Mouse (Mus musculus): ENCODE measurements around the gene Ngfr. TPM values are rescaled to one million over a fixed set of nuclear protein-coding genes. Genes with fewer than 3 reads are reported as not detected.

Gene Ngfr
- polyA plus RNA-seq, 1 experiment from 2014 or later, result 13.4 TPM

DNA sequence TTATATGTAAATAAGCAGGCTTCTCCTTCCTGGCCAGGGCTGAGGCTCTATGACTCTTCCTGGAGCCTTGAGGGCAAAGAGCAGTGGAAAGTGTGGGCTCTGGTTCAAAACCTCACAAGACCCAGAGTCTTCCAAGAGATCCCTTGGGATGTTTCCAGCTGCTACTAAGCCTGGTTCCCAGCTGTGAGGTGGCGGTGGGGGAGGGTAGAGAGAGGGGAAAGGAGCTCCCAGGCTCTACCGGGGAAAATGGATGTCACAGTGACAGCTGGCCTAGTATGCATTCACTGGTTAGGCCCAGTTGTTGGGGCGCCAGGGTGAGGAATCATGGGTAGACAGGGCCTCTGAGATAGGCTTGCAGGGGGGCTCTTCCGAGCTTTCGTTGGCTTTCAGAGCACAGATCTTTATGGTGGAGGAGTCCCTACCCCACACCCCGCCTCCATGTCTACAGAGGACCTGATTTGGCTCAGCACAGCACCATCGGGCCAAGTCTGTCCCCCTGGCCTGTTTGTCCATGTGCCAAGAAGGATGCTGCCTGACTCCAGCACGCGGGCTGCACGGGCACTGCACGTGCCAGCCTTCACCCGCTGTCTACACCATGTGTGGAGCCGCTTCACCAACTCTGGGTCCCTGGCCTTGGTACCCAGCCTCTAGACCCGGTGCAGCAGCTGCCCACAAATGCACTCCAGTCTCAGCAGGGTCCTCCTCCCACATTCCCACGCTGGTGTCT lies 49.0 kb downstream of the Ngfr start:
- 82% methylated on average over 15 of the region's 15 CpGs for WGBS
- H3K4me1 ChIP-seq (ENCODE audit: control insufficient read depth, insufficient read depth, low read length), result peaks cover 21% of the 10 kb centered on the region
- no peak overlapping the region for H3K4me3 ChIP-seq (ENCODE audit: low read depth, low read length)
- ATAC-seq (ENCODE audit: insufficient number of reproducible peaks, low FRiP score, low TSS enrichment, low read depth) (no peak), DNase-seq (ENCODE audit: low spot score) (no peak)
- no peak overlapping the region for H3K9ac ChIP-seq (ENCODE audit: low read length)
- H3K4me2 ChIP-seq (ENCODE audit: low read depth, severe bottlenecking), result no peak overlapping the region; the same call in 1 of the 2 replicates
- no peaks in the 10 kb centered on the region for H3K9me3 ChIP-seq (ENCODE audit: control insufficient read depth, low read length)
- H3K27me3 ChIP-seq (ENCODE audit: control insufficient read depth, insufficient read depth, low read length), result no peaks in the 10 kb centered on the region
- H3K27ac ChIP-seq (replicated peaks; ENCODE audit: low read depth, low read length), result no peak overlapping the region
- no peaks in the 10 kb centered on the region for H3K36me3 ChIP-seq (ENCODE audit: control insufficient read depth, insufficient read depth, low read length)

DNA sequence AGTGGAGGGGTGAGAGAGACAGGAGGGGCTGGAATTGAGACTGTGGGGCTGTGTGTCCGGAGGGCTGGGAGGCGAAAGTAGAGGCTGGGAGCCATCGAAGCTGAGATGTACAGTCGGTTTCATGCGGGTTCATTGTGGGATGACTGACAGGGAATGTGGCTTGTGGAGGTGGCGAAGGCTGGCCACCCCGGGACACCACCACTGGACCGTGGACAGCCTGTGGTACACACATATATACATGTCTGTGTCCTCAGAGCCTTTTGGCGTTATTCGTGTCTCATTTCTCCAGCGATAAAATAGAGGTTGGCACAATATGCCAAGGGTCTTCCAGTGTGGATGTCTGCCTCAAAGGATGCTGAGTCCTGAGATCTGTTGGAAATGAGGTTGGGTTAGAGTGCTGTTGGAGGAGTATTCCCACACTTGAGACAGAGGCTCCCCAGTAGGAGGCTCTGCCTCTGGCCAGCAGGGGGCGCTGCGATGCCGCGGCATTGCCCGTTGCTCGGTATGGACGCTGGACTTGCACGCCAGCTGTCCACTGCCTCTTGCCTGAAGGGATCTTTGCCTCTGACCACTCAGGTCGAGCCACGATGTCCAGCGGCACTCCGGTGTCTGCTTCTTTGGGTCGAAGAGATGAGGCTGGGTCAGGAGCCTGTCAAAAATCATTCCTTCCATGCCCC lies 53.9 kb downstream of the Ngfr start:
- Histone ChIP-seq H3K36me3 (ENCODE audit: control insufficient read depth, insufficient read depth, low read length) (no peaks in the 10 kb centered on the region), H3K9ac (ENCODE audit: low read length) (no peak overlapping the region), H3K4me2 (ENCODE audit: low read depth, severe bottlenecking) (no peak overlapping the region), H3K27ac (replicated peaks; ENCODE audit: low read depth, low read length) (no peak overlapping the region), H3K9me3 (ENCODE audit: control insufficient read depth, low read length) (no peaks in the 10 kb centered on the region), H3K27me3 (ENCODE audit: control insufficient read depth, insufficient read depth, low read length) (no peaks in the 10 kb centered on the region), H3K4me3 (ENCODE audit: low read depth, low read length) (no peak overlapping the region), H3K4me1 (ENCODE audit: control insufficient read depth, insufficient read depth, low read length) (peaks cover 6% of the 10 kb centered on the region; the same call in 1 of the 2 replicates)
- DNase-seq (ENCODE audit: low spot score), result peak; percentile 96
- WGBS, result 22% methylated on average over 24 of the region's 24 CpGs
- no peak; the same call in 1 of the 2 replicates for ATAC-seq (ENCODE audit: insufficient number of reproducible peaks, low FRiP score, low TSS enrichment, low read depth)

DNA sequence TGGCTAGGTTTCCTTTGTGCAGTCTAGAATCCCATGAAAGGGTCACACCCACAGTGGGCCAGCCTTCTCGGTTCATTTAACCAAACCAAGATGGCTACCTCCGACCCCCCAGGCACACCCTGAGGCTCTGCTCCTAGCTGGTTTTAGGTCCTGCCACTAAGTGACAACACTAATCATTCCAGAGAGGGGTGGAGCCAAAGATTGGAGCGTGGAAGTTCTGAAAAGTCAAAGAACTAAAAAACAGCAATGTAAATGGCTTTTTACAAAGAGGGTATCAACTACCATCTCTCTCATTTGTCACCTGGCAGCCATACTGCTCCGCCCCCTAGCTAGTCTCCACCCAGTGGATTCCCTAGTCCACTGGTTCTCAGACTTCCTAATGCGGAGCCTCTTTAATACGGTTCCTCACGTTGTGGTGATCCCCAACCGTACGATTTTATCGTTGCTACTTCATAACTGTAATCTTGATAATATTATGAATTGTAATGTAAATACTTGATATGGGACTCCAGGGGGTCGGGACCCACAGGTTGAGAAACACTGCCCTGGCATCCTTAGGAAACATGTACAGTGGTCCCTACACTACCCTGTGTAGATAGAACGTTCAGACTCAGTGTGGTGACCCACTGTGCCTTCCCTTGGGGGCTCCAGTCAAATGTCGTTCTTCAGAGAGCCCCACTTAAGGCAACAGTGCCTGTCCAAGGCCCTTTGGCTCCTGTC lies 55.0 kb downstream of the Ngfr start:
- H3K9ac ChIP-seq (ENCODE audit: low read length), result no peak overlapping the region
- no peak for DNase-seq (ENCODE audit: low spot score)
- H3K9me3 ChIP-seq (ENCODE audit: control insufficient read depth, low read length), result no peaks in the 10 kb centered on the region
- WGBS, result 75% methylated on average over 13 of the region's 13 CpGs
- H3K4me2 ChIP-seq (ENCODE audit: low read depth, severe bottlenecking), result no peak overlapping the region
- no peak for ATAC-seq (ENCODE audit: insufficient number of reproducible peaks, low FRiP score, low TSS enrichment, low read depth)
- H3K4me1 ChIP-seq (ENCODE audit: control insufficient read depth, insufficient read depth, low read length), result peaks cover 3% of the 10 kb centered on the region; the same call in 1 of the 2 replicates
- no peak overlapping the region for H3K4me3 ChIP-seq (ENCODE audit: low read depth, low read length)
- H3K27ac ChIP-seq (replicated peaks; ENCODE audit: low read depth, low read length), result no peak overlapping the region
- no peaks in the 10 kb centered on the region for H3K36me3 ChIP-seq (ENCODE audit: control insufficient read depth, insufficient read depth, low read length)
- no peaks in the 10 kb centered on the region for H3K27me3 ChIP-seq (ENCODE audit: control insufficient read depth, insufficient read depth, low read length)

DNA sequence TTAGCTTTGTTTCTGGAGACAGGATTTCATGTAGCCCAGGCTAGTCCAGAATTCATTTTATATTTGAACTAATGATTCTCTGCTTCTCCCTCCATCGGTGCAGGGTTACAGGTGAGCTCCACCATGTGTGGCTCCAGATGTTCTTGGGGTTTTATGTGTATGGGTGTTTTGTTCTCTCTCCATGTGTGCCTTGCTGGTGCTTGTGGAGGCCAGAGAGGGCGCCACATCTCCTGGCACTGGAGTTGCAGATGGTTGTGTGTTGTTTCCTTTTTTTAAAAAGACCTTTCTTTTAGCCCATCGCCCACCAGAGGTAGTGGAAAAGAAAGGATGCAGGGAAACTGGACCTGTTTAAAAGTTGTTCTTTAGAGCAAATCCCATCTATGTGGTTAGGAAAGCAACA lies 59.3 kb downstream of the Ngfr start:
- 78% methylated on average over 3 of the region's 3 CpGs for WGBS
- no peaks in the 10 kb centered on the region for H3K36me3 ChIP-seq (ENCODE audit: control insufficient read depth, insufficient read depth, low read length)

DNA sequence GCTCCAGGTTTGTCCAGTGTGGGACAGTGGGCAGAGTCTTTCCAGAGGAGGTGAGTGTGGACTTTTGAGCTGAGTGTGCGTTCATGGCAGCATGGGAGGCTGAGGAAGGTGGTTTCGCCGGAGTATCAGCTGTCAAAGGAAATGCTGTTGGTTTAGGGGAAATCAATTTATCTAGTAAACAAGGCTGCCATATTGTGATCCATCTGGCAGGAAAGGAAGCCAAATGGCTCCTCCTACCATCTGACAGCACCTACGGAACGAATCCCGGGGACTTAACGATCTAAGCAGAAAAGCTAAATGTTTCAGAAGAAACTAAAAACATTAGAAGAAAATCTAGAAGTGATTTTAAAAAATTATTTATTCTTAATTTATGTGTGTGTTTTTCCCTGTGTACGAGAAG lies 60.2 kb downstream of the Ngfr start:
- H3K9me3 ChIP-seq (ENCODE audit: control insufficient read depth, low read length), result no peaks in the 10 kb centered on the region
- H3K27ac ChIP-seq (replicated peaks; ENCODE audit: low read depth, low read length), result no peak overlapping the region
- 87% methylated on average over 8 of the region's 8 CpGs for WGBS
- H3K4me2 ChIP-seq (ENCODE audit: low read depth, severe bottlenecking), result no peak overlapping the region
- no peaks in the 10 kb centered on the region; the same call in none of the 2 replicates for H3K4me1 ChIP-seq (ENCODE audit: control insufficient read depth, insufficient read depth, low read length)
- no peak overlapping the region for H3K4me3 ChIP-seq (ENCODE audit: low read depth, low read length)
- DNase-seq (ENCODE audit: low spot score) (no peak), ATAC-seq (ENCODE audit: insufficient number of reproducible peaks, low FRiP score, low TSS enrichment, low read depth) (no peak)
- no peaks in the 10 kb centered on the region for H3K27me3 ChIP-seq (ENCODE audit: control insufficient read depth, insufficient read depth, low read length)
- H3K36me3 ChIP-seq (ENCODE audit: control insufficient read depth, insufficient read depth, low read length), result no peaks in the 10 kb centered on the region
- H3K9ac ChIP-seq (ENCODE audit: low read length), result no peak overlapping the region

More for the DNA sequence above, 59.3 kb downstream of the Ngfr start:
- Histone ChIP-seq H3K4me3 (ENCODE audit: low read depth, low read length) (no peak overlapping the region), H3K9ac (ENCODE audit: low read length) (no peak overlapping the region), H3K9me3 (ENCODE audit: control insufficient read depth, low read length) (no peaks in the 10 kb centered on the region), H3K27ac (replicated peaks; ENCODE audit: low read depth, low read length) (no peak overlapping the region), H3K27me3 (ENCODE audit: control insufficient read depth, insufficient read depth, low read length) (no peaks in the 10 kb centered on the region), H3K4me2 (ENCODE audit: low read depth, severe bottlenecking) (no peak overlapping the region), H3K4me1 (ENCODE audit: control insufficient read depth, insufficient read depth, low read length) (no peaks in the 10 kb centered on the region; the same call in none of the 2 replicates)
- ATAC-seq (ENCODE audit: insufficient number of reproducible peaks, low FRiP score, low TSS enrichment, low read depth) (no peak), DNase-seq (ENCODE audit: low spot score) (no peak)

DNA sequence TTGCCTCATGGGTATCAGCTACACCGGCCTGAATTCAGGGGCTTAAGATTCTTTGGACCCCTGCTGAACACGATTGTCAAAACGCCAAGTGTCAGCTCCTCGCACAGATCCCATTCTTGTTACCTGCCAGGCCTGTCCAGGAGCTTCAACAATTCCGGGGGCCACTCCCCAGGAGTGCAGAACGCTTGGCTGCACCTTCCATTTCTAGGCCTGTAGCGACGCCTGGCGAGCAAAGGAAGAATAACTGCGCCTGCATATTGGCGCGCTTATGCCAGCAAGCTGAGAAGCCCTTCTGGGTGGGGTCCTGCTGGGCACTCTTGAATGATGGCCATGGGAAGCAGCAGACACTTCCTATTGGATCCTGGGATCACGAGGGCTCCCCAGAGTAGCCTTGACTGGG lies 66.0 kb downstream of the Ngfr start:
- H3K27me3 ChIP-seq (ENCODE audit: control insufficient read depth, insufficient read depth, low read length), result no peaks in the 10 kb centered on the region
- no peaks in the 10 kb centered on the region for H3K36me3 ChIP-seq (ENCODE audit: control insufficient read depth, insufficient read depth, low read length)
- ATAC-seq (ENCODE audit: insufficient number of reproducible peaks, low FRiP score, low TSS enrichment, low read depth), result no peak
- H3K9ac ChIP-seq (ENCODE audit: low read length), result no peak overlapping the region
- H3K4me3 ChIP-seq (ENCODE audit: low read depth, low read length), result no peak overlapping the region
- no peaks in the 10 kb centered on the region for H3K9me3 ChIP-seq (ENCODE audit: control insufficient read depth, low read length)
- DNase-seq (ENCODE audit: low spot score), result peak; percentile 90
- peak overlapping the region; percentile 20 for H3K4me2 ChIP-seq (ENCODE audit: low read depth, severe bottlenecking)
- peaks cover 7% of the 10 kb centered on the region for H3K4me1 ChIP-seq (ENCODE audit: control insufficient read depth, insufficient read depth, low read length)
- 2% methylated on average over 13 of the region's 13 CpGs for WGBS
- H3K27ac ChIP-seq (replicated peaks; ENCODE audit: low read depth, low read length), result no peak overlapping the region

DNA sequence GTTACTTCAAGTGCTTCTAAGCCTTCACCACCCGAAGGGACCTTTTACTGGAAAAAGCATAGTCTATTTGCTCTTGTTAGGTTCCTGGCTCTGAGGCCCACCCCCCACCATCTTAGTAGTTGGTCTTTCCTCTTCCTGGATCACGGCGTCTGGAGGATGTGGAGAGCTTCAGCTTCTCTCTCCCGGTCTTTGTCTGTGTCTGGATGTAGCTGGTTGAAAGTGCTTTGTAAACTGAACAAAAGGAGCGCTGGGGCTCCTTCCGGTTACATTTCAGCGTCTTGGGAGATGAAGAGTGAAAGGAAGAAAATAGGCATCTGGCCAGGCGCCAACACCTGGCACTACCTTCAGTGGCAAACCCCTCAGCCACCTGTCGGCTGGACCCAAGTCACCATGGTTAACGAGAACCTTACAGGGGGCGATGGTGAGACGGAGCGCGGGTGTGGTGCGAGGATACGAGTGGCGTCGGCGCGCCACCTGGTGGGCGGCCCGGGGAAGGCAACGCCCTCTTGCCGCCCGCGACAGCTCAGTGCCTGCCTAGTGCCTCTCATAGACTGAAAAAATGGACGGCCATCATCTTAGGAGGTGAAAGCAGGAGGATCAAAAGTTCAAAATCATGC lies 67.0 kb downstream of the Ngfr start:
- Histone ChIP-seq H3K9ac (ENCODE audit: low read length) (no peak overlapping the region), H3K36me3 (ENCODE audit: control insufficient read depth, insufficient read depth, low read length) (no peaks in the 10 kb centered on the region), H3K4me3 (ENCODE audit: low read depth, low read length) (no peak overlapping the region), H3K4me2 (ENCODE audit: low read depth, severe bottlenecking) (peak overlapping the region; percentile 21; the same call in 1 of the 2 replicates), H3K4me1 (ENCODE audit: control insufficient read depth, insufficient read depth, low read length) (peaks cover 14% of the 10 kb centered on the region), H3K27me3 (ENCODE audit: control insufficient read depth, insufficient read depth, low read length) (peaks cover 2% of the 10 kb centered on the region; the same call in 1 of the 2 replicates), H3K9me3 (ENCODE audit: control insufficient read depth, low read length) (no peaks in the 10 kb centered on the region), H3K27ac (replicated peaks; ENCODE audit: low read depth, low read length) (no peak overlapping the region)
- 9% methylated on average over 27 of the region's 27 CpGs for WGBS
- DNase-seq (ENCODE audit: low spot score) (peak; percentile 94), ATAC-seq (ENCODE audit: insufficient number of reproducible peaks, low FRiP score, low TSS enrichment, low read depth) (peak; percentile 51; the same call in 1 of the 2 replicates)

DNA sequence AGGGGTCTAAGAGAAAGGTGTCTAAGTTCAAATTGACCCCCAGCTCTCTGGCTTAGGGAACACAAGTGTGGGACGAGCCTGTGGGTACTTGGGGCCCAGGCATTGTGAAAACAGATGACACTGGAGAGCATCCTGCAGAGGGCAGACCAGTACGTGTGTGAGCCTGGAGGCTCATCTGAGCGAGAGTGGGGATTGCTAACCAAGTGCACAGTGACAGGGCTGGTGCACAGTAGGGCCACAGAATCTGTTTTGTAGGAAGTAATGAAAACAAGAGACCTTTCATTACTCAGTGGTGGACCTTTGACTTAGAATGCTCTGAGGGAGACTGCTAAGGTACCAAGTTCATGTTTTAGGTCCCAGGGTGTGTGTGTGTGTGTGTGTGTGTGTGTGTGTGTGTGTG lies 67.5 kb downstream of the Ngfr start:
- H3K9me3 ChIP-seq (ENCODE audit: control insufficient read depth, low read length), result no peaks in the 10 kb centered on the region
- no peak overlapping the region for H3K9ac ChIP-seq (ENCODE audit: low read length)
- 62% methylated on average over 3 of the region's 3 CpGs for WGBS
- no peak for DNase-seq (ENCODE audit: low spot score)
- H3K4me2 ChIP-seq (ENCODE audit: low read depth, severe bottlenecking), result no peak overlapping the region
- H3K4me3 ChIP-seq (ENCODE audit: low read depth, low read length), result no peak overlapping the region
- H3K27ac ChIP-seq (replicated peaks; ENCODE audit: low read depth, low read length), result no peak overlapping the region
- peaks cover 4% of the 10 kb centered on the region for H3K27me3 ChIP-seq (ENCODE audit: control insufficient read depth, insufficient read depth, low read length)
- no peak for ATAC-seq (ENCODE audit: insufficient number of reproducible peaks, low FRiP score, low TSS enrichment, low read depth)
- peaks cover 16% of the 10 kb centered on the region for H3K4me1 ChIP-seq (ENCODE audit: control insufficient read depth, insufficient read depth, low read length)
- no peaks in the 10 kb centered on the region for H3K36me3 ChIP-seq (ENCODE audit: control insufficient read depth, insufficient read depth, low read length)
